Mouse (Mus musculus): ENCODE data around the gene Slc25a48. TPM values are rescaled to one million over a fixed set of nuclear protein-coding genes. Genes with fewer than 3 reads are reported as not detected.

Slc25a48 gene
- polyA plus RNA-seq, 1 experiment, result 0.45 TPM

DNA sequence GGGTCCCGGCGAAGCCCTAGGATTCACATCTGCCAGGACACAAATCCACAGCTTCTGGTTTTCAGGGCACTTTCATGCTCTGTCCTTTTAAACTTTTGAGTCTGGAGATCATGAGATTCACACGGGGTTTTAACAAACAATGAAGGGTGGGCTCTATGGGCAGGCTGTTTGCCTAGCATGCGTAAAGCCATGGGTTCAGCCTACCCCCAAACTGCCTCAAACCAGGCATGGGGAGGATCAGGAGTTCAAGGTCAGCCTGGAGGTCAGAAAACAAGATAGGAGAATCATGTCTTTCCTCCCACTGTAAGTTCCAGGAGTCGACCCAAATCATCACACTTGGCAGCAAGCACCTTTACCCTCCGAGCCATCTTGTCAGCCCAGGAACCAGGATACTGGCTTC is 18.6 kb upstream of the Slc25a48 start:
- TF ChIP-seq CTCF (IDR thresholded peaks at IDR 0.05; ENCODE audit: control insufficient read depth, insufficient read depth, low read length) (no peak), POLR2A (IDR thresholded peaks at IDR 0.05; ENCODE audit: borderline replicate concordance, control insufficient read depth, low read depth, low read length) (no peak)
- Histone ChIP-seq H3K4me1 (ENCODE audit: control insufficient read depth, insufficient read depth, low read length) (no peaks in the 10 kb centered on the region), H3K4me3 (replicated peaks; ENCODE audit: control insufficient read depth, low read depth, low read length) (no peak overlapping the region), H3K27ac (ENCODE audit: control insufficient read depth, insufficient read depth, low read depth, low read length, poor library complexity) (no peak overlapping the region)
- 76% methylated on average over 6 of the region's 6 CpGs for WGBS

DNA sequence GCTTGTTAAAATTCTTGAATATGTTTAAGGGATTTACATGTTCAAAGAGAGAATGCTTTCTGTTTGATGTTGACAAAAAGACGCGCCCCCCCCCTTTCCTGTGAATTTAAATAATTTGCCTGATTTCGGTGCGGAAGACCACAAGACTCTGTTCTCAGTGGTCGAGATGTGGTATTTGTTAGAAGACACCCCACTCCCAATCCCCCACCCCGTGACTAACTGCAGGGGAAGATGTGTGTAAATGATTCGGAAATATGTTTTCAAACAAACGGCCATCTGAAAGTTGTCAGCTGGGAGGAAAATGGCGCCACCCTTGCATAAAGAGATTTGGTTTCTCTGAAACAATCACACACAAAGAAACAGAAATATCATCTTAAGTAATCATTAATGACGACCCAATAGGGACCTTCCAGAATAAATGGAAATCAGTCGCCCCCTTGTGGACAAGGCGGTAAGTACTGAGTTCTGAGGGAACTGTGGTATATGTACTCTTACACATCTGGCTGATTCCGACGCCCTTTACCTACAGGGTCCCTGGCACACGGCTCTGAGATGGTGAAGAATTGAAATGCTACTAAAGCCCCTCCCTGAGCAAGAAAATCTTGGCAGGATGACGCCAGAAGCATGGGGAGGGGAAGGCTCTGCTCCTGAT is 16.0 kb upstream of the Slc25a48 start:
- no peak overlapping the region for H3K4me3 ChIP-seq (replicated peaks; ENCODE audit: control insufficient read depth, low read depth, low read length)
- H3K4me1 ChIP-seq (ENCODE audit: control insufficient read depth, insufficient read depth, low read length), result no peaks in the 10 kb centered on the region
- no peak for TF ChIP-seq CTCF (IDR thresholded peaks at IDR 0.05; ENCODE audit: control insufficient read depth, insufficient read depth, low read length)
- TF ChIP-seq POLR2A (IDR thresholded peaks at IDR 0.05; ENCODE audit: borderline replicate concordance, control insufficient read depth, low read depth, low read length), result no peak
- H3K27ac ChIP-seq (ENCODE audit: control insufficient read depth, insufficient read depth, low read depth, low read length, poor library complexity), result no peak overlapping the region
- WGBS, result 26% methylated on average over 16 of the region's 16 CpGs

DNA sequence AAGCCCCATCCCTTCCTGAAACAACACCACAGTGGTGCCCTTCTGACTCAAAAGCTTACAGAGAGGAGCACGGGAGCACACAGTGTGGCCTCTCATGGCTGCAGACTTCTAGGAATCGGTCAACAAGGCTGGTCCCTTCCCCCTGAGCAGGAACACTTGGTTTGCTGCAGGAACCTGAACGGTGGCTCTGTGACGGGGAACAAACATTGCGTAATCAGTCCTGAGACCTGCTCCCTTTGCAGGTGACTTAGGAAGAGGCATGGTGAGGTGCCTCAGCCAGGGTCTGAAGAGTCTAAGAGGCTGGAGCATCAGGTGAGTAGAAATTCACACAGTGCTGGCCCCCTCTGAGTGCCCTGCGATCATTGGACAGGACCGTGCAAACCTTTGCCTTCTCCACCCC is 12.2 kb upstream of the Slc25a48 start:
- no peaks in the 10 kb centered on the region for H3K4me1 ChIP-seq (ENCODE audit: control insufficient read depth, insufficient read depth, low read length)
- H3K4me3 ChIP-seq (replicated peaks; ENCODE audit: control insufficient read depth, low read depth, low read length), result no peak overlapping the region
- no peak overlapping the region for H3K27ac ChIP-seq (ENCODE audit: control insufficient read depth, insufficient read depth, low read depth, low read length, poor library complexity)
- TF ChIP-seq POLR2A (IDR thresholded peaks at IDR 0.05; ENCODE audit: borderline replicate concordance, control insufficient read depth, low read depth, low read length) (no peak), CTCF (IDR thresholded peaks at IDR 0.05; ENCODE audit: control insufficient read depth, insufficient read depth, low read length) (no peak)
- 51% methylated on average over 7 of the region's 7 CpGs for WGBS

DNA sequence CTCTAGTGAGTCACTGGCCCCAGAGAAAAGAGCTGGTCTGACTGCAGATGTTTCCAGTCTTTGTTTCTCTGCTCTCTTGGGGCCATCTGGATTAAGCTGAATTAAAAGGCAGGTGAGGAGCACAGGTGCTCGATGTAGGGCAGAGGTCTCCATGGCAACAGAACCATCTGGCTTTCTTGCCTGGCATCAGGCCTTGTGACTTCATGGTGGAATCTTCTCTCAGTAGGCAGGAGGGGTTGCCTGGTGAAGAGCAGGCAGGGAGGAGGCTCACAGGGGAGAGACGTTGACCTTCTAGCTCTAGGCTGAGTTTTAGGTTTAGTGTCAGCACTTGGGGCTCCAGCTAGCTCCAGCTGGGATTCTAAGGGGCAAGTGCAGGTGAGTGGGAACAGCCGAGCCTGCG is 11.8 kb upstream of the Slc25a48 start, which contains the start of gene Gm3045:
Gm3045 (plus strand) TSS at position 230 of the 400 bp plus-strand sequence.
- 74% methylated on average over 4 of the region's 4 CpGs for WGBS
- Histone ChIP-seq H3K4me3 (replicated peaks; ENCODE audit: control insufficient read depth, low read depth, low read length) (no peak within 1 kb of the TSS), H3K27ac (ENCODE audit: control insufficient read depth, insufficient read depth, low read depth, low read length, poor library complexity) (no peak within 1 kb of the TSS), H3K4me1 (ENCODE audit: control insufficient read depth, insufficient read depth, low read length) (no peaks in the 10 kb centered on the region)
- TF ChIP-seq CTCF (IDR thresholded peaks at IDR 0.05; ENCODE audit: control insufficient read depth, insufficient read depth, low read length), result no peak
- TF ChIP-seq POLR2A (IDR thresholded peaks at IDR 0.05; ENCODE audit: borderline replicate concordance, control insufficient read depth, low read depth, low read length), result no peak

DNA sequence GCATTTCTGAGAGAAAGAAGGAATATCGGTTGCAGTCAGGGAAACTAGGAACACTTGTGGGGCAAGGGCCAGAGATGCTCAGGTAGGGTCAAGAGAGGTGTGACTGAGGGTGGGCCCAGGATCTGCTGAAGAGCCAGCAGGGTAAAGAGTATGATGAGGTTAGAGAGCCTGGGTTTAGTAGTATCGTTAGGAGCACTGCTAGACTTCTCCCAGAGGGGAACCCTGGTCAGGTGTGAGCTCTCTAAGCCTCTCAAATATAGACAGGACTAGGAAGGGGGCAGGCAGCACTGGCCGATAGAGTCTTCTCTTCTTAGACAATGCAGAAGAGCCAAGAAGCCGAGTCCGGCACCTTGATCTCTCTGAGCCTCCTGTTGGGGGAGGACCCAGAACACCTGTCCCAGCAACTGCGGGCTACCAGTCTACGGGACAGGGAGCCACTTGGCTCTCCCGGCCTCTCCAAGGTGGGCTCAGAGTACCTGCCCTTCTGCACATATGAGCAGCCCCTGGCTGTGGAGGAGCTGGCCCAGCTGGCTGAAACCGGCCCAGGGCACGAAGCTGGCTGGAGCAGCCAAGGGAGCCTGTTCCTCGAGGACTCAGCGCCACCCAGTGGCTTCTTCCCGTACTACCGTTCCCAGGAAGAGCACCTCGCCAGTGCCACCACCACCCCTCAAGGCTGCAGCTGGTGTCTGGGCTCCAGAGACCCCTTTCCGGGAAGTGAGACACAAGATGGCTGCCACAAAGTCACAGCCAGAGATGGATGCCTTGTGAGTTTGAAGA is 9.2 kb upstream of the Slc25a48 start:
- TF ChIP-seq POLR2A (IDR thresholded peaks at IDR 0.05; ENCODE audit: borderline replicate concordance, control insufficient read depth, low read depth, low read length) (no peak), CTCF (IDR thresholded peaks at IDR 0.05; ENCODE audit: control insufficient read depth, insufficient read depth, low read length) (peak; percentile 56; the same call in 1 of the 2 replicates)
- H3K27ac ChIP-seq (ENCODE audit: control insufficient read depth, insufficient read depth, low read depth, low read length, poor library complexity), result no peak overlapping the region
- WGBS, result 33% methylated on average over 16 of the region's 16 CpGs
- H3K4me1 ChIP-seq (ENCODE audit: control insufficient read depth, insufficient read depth, low read length), result no peaks in the 10 kb centered on the region
- no peak overlapping the region for H3K4me3 ChIP-seq (replicated peaks; ENCODE audit: control insufficient read depth, low read depth, low read length)

DNA sequence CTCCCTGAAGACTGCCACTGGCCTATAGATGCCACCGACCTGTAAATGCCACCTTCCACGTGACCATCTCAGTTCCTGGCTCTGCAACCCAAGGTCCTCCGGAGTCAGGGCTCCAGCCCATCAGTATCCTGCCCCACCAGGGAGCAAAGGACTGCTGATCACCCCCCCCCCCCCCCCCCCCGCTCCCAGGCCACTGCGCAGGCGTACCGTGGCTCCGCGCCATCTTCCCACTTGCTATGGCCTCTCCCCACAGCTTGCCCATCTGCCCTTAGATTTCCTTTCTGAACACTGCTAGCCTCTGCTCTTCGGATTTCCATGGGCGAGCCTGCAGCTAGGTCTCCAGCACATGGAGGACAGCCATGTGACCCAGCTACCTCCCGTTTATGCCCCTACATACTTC is 5.7 kb upstream of the Slc25a48 start:
- no peaks in the 10 kb centered on the region for H3K4me1 ChIP-seq (ENCODE audit: control insufficient read depth, insufficient read depth, low read length)
- H3K4me3 ChIP-seq (replicated peaks; ENCODE audit: control insufficient read depth, low read depth, low read length), result no peak overlapping the region
- no peak overlapping the region for H3K27ac ChIP-seq (ENCODE audit: control insufficient read depth, insufficient read depth, low read depth, low read length, poor library complexity)
- TF ChIP-seq POLR2A (IDR thresholded peaks at IDR 0.05; ENCODE audit: borderline replicate concordance, control insufficient read depth, low read depth, low read length), result no peak
- TF ChIP-seq CTCF (IDR thresholded peaks at IDR 0.05; ENCODE audit: control insufficient read depth, insufficient read depth, low read length), result no peak
- WGBS, result 78% methylated on average over 12 of the region's 12 CpGs

DNA sequence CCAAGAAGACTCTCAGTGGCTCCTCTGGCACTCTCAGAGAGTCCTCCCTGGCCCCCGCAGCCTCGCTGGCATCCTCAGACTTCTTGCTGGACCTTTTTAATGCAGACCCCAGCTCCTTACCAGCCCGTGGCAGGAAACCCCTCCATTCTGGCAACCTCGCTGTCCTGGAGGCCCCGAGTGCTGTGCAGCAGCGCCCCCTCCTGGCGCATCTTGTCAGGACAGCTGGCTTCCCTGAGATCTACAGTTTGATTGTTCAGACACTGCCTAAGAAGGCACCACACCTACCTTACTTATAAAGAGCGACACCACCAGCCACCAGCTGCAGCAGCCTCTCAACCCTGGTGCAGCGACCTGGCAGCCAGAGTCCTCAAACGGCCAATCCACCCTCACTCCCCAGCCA is 4.7 kb upstream of the Slc25a48 start:
- 18% methylated on average over 10 of the region's 10 CpGs for WGBS
- Histone ChIP-seq H3K27ac (ENCODE audit: control insufficient read depth, insufficient read depth, low read depth, low read length, poor library complexity) (no peak overlapping the region), H3K4me1 (ENCODE audit: control insufficient read depth, insufficient read depth, low read length) (no peaks in the 10 kb centered on the region), H3K4me3 (replicated peaks; ENCODE audit: control insufficient read depth, low read depth, low read length) (no peak overlapping the region)
- TF ChIP-seq POLR2A (IDR thresholded peaks at IDR 0.05; ENCODE audit: borderline replicate concordance, control insufficient read depth, low read depth, low read length) (no peak), CTCF (IDR thresholded peaks at IDR 0.05; ENCODE audit: control insufficient read depth, insufficient read depth, low read length) (peak; percentile 54)

DNA sequence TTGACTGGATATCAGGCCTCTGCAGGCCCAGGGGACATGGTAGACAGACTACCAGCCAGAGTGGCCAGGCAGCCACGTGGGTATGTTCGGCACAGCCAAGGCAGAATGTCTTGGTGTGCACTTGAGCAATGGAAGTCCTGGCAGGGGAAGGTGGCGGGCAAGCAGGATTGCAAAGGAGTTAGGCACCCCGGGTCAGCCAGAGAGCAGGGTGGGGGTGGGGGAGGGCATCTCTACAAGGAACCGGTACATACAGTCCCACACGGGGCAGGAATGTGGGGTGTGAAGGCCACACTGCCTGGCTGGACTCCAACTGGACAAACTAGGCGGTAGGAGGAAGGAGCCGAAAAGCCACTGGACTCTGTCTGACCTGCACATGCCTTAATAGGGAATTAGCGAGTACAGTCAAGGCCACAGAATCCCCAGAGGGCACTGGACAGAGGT is 3.8 kb upstream of the Slc25a48 start:
- Histone ChIP-seq H3K27ac (ENCODE audit: control insufficient read depth, insufficient read depth, low read depth, low read length, poor library complexity) (no peak overlapping the region), H3K4me1 (ENCODE audit: control insufficient read depth, insufficient read depth, low read length) (no peaks in the 10 kb centered on the region), H3K4me3 (replicated peaks; ENCODE audit: control insufficient read depth, low read depth, low read length) (no peak overlapping the region)
- TF ChIP-seq CTCF (IDR thresholded peaks at IDR 0.05; ENCODE audit: control insufficient read depth, insufficient read depth, low read length) (no peak), POLR2A (IDR thresholded peaks at IDR 0.05; ENCODE audit: borderline replicate concordance, control insufficient read depth, low read depth, low read length) (no peak)
- 81% methylated on average over 9 of the region's 9 CpGs for WGBS

Data from bone marrow, adult 2 months (tissue).